Mouse (Mus musculus) E14TG2a.4 (cell line): ENCODE measurements around the gene Cmtm6.

Experiments
- H3K27me3 ChIP-seq: 2 replicates; pipeline ENCODE4 v1.6.1; 2014; ENCODE audit warnings: low read length, control low read depth; ENCODE audit not compliant: insufficient read depth
- H3K36me3 ChIP-seq: 2 replicates; pipeline ENCODE4 v1.6.1; 2014; ENCODE audit warnings: low read length, control low read depth; ENCODE audit not compliant: insufficient read depth
- H3K4me1 ChIP-seq: replicated peaks from 2 replicates; pipeline ENCODE4 v1.6.1; 2014; ENCODE audit warnings: low read depth, low read length, control low read depth
- H3K4me3 ChIP-seq: replicated peaks from 2 replicates; pipeline ENCODE4 v1.5.1; 2014; ENCODE audit warnings: mild to moderate bottlenecking, low read length
- H3K9me3 ChIP-seq: 2 replicates; pipeline ENCODE4 v1.6.1; 2014; ENCODE audit warnings: low read length, control low read depth
- CTCF ChIP-seq: conservative IDR thresholded peaks from 2 replicates; pipeline ENCODE4 v1.5.1; 2014; ENCODE audit warnings: low read length
- NANOG ChIP-seq: IDR thresholded peaks from 2 replicates; pipeline ENCODE4 v1.6.1; 2014; ENCODE audit warnings: borderline replicate concordance, low read length, mixed read lengths
- POU5F1 ChIP-seq: IDR thresholded peaks from 2 replicates; pipeline ENCODE4 v1.6.1; 2014; ENCODE audit warnings: low read length, borderline replicate concordance

The Cmtm6 gene

GRCm38 (mm10) chr9:114697072-114697471 lies 33.8 kb upstream of the Cmtm6 start:
- no peak for TF ChIP-seq POU5F1
- H3K36me3 ChIP-seq: peaks cover 68% of the 10 kb centered on the region
- H3K27me3 ChIP-seq: no peaks in the 10 kb centered on the region
- H3K9me3 ChIP-seq: no peaks in the 10 kb centered on the region
- no peak overlapping the region for H3K4me3 ChIP-seq
- peaks cover 85% of the 10 kb centered on the region for H3K4me1 ChIP-seq

DNA sequence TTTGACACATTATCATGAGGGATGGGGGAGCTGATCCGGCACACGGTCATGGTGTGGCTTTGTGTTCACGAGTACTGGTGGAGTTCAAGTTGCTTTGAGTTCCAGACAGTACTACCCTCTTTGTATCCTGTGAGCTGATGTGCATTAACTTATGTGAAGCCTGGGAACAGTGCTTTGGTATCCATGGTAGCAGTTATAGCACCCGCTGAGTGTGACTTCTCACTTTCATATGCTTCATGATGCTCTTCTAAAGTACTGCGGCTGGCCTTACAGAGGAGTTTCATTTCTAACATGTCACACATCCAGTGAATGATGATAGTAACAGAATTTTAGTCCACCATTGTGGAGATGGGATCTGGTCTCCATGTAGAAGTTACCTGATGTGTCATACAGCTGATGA lies 33.0 kb upstream of the Cmtm6 start:
- TF ChIP-seq NANOG (no peak), CTCF (no peak), POU5F1 (no peak)
- Histone ChIP-seq H3K36me3 (peaks cover 65% of the 10 kb centered on the region), H3K27me3 (no peaks in the 10 kb centered on the region), H3K9me3 (no peaks in the 10 kb centered on the region), H3K4me1 (peaks cover 79% of the 10 kb centered on the region), H3K4me3 (no peak overlapping the region)

DNA sequence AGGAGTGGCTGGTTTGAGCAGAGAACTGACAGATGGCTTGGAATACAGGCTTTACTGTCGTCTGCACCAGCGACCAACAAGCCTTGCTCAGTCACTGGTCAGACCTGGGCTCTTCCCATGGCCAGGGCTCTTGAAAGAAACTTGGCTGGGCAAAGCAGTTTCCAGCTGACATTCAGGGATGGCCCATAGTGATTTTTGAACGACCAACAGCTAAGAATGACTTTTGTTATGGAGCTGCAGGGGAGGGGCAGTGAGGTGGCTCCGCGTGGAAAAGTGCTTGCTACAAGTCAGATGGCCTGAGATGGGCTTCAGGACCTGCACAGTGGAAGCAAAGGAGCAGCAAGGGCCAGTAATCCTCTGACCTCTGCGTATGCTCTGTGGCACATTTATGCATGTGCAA lies 31.7 kb upstream of the Cmtm6 start:
- Histone ChIP-seq H3K9me3 (no peaks in the 10 kb centered on the region), H3K27me3 (no peaks in the 10 kb centered on the region), H3K4me3 (no peak overlapping the region), H3K4me1 (peaks cover 75% of the 10 kb centered on the region), H3K36me3 (peaks cover 61% of the 10 kb centered on the region)
- no peak for TF ChIP-seq POU5F1
- no peak for TF ChIP-seq NANOG
- TF ChIP-seq CTCF: no peak

- H3K9me3 ChIP-seq: no peaks in the 10 kb centered on the region
- H3K4me3 ChIP-seq: no peak overlapping the region
- peaks cover 61% of the 10 kb centered on the region for H3K36me3 ChIP-seq
- H3K27me3 ChIP-seq: no peaks in the 10 kb centered on the region
- TF ChIP-seq POU5F1: no peak
- TF ChIP-seq NANOG: no peak
- no peak for TF ChIP-seq CTCF
- H3K4me1 ChIP-seq: peaks cover 67% of the 10 kb centered on the region
Measured at GRCm38 (mm10) chr9:114699882-114700665, 30.8 kb upstream of the Cmtm6 start.

DNA sequence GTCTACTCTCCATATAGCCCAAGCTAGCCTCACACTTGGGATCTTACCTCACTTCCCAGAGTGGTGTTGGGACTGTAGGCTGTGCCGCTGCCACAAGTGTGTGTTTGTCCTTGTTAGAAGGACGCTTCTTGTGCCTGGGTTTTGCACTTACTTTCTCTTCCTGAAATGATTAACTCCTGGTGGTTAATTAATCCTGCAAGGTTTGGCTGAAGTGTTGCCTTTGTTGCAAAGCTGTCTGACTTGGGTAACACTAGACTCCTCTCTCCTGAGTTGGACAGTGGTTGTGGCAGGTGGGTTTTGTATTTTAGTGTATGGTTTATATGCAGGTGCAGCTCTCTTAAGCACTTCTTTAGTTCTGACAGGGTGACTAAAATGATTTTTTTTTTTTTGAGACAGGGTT lies 29.9 kb upstream of the Cmtm6 start:
- no peak overlapping the region for H3K4me3 ChIP-seq
- H3K27me3 ChIP-seq: no peaks in the 10 kb centered on the region
- TF ChIP-seq POU5F1: no peak
- TF ChIP-seq NANOG: no peak
- no peak for TF ChIP-seq CTCF
- H3K9me3 ChIP-seq: no peaks in the 10 kb centered on the region
- peaks cover 67% of the 10 kb centered on the region for H3K36me3 ChIP-seq
- peaks cover 61% of the 10 kb centered on the region for H3K4me1 ChIP-seq

- TF ChIP-seq POU5F1 (no peak), NANOG (no peak), CTCF (no peak)
- Histone ChIP-seq H3K4me1 (peaks cover 53% of the 10 kb centered on the region), H3K27me3 (no peaks in the 10 kb centered on the region), H3K4me3 (no peak overlapping the region), H3K9me3 (no peaks in the 10 kb centered on the region), H3K36me3 (peaks cover 70% of the 10 kb centered on the region)
Measured at GRCm38 (mm10) chr9:114701921-114702320, 29.0 kb upstream of the Cmtm6 start.

GRCm38 (mm10) chr9:114707805-114708204 lies 23.1 kb upstream of the Cmtm6 start:
- no peak overlapping the region for H3K4me3 ChIP-seq
- H3K4me1 ChIP-seq: peaks cover 10% of the 10 kb centered on the region
- no peaks in the 10 kb centered on the region for H3K27me3 ChIP-seq
- H3K36me3 ChIP-seq: peaks cover 90% of the 10 kb centered on the region
- TF ChIP-seq POU5F1: no peak
- TF ChIP-seq NANOG: no peak
- no peak for TF ChIP-seq CTCF
- no peaks in the 10 kb centered on the region for H3K9me3 ChIP-seq

DNA sequence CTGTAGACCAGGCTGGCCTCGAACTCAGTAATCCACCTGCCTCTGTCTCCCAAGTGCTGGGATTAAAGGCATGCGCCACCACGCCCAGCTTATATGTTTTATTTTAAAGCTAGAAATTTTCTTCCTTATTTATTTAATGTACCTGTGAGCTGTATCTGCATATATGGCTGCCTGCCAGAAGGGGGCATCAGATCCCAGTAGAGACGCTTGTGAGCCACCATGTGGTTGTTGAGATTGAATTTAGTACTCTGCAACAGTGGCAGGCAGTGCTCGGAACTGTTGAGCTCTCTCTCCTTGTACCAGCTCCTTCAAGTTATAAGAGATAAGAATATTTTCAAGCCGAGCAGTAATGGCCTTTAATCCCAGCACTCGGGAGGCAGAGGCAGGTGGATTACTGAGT lies 20.6 kb upstream of the Cmtm6 start:
- Histone ChIP-seq H3K4me3 (no peak overlapping the region), H3K9me3 (no peaks in the 10 kb centered on the region), H3K27me3 (no peaks in the 10 kb centered on the region), H3K4me1 (no peaks in the 10 kb centered on the region), H3K36me3 (peaks cover 94% of the 10 kb centered on the region)
- no peak for TF ChIP-seq NANOG
- peak; percentile 81 for TF ChIP-seq CTCF
- TF ChIP-seq POU5F1: no peak

- Histone ChIP-seq H3K4me3 (no peak overlapping the region), H3K27me3 (no peaks in the 10 kb centered on the region), H3K4me1 (peaks cover 12% of the 10 kb centered on the region), H3K9me3 (no peaks in the 10 kb centered on the region), H3K36me3 (peaks cover 94% of the 10 kb centered on the region)
- TF ChIP-seq CTCF (no peak), NANOG (no peak), POU5F1 (no peak)
Measured at GRCm38 (mm10) chr9:114713481-114713880, 17.4 kb upstream of the Cmtm6 start.
